Mouse (Mus musculus): ENCODE measurements around the gene Vmn1r121.
"Not testable (repeated sequence)": the region's sequence is repeated elsewhere in the genome, so short reads cannot be mapped to it uniquely, and the experiment has no call there.

Gene Vmn1r121

GRCm38 (mm10) chr7:21098413-21098812 lies at the start of gene Vmn1r121:
TSS of gene Vmn1r121 (minus strand) at chr7:21098513.
- not testable (repeated sequence) for DNase-seq (ENCODE audit: inconsistent ontology term)

- DNase-seq (ENCODE audit: inconsistent ontology term), result not testable (repeated sequence)
These were observed 35.7 kb upstream of the Vmn1r121 start, which contains the start of gene Vmn1r122 for GRCm38 (mm10) chr7:21134028-21134427. TSS of gene Vmn1r122 (minus strand) at chr7:21134128.

GRCm38 (mm10) chr7:21053684-21054083 lies 44.6 kb downstream of the Vmn1r121 start, which contains the start of gene Vmn1r120:
TSS of gene Vmn1r120 (minus strand) at chr7:21053784.
- not testable (repeated sequence) for DNase-seq (ENCODE audit: inconsistent ontology term)

Measured in Muller cell, postnatal 12 days (primary cell).